Mouse (Mus musculus) lung, embryonic 16.5 days (tissue): ENCODE data around the gene Smyd1. TPM values are rescaled to one million over a fixed set of nuclear protein-coding genes. Genes with fewer than 3 reads are reported as not detected.

Experiments used
- ATAC-seq: fragments of 200-750 bp; cut with Nextera tagmentation; 2 replicates; pipeline ENCODE4 v1.8.0; 2017; ENCODE audit warnings: low read depth, mild to moderate bottlenecking, moderate library complexity
- H3K27ac ChIP-seq: fragments of 300-500 bp; sonication (generic); 2 replicates; pipeline ENCODE4 v1.5.1; 2014; ENCODE audit warnings: mild to moderate bottlenecking, control low read depth, low read length
- H3K27me3 ChIP-seq: fragments of 300-500 bp; sonication (generic); 2 replicates; pipeline ENCODE4 v1.6.1; 2014; ENCODE audit warnings: low read depth, low read length, mixed read lengths; ENCODE audit not compliant: control insufficient read depth, insufficient read depth
- H3K36me3 ChIP-seq: fragments of 300-500 bp; sonication (generic); 2 replicates; pipeline ENCODE4 v1.6.1; 2014; ENCODE audit warnings: low read length; ENCODE audit not compliant: control insufficient read depth, insufficient read depth
- H3K4me1 ChIP-seq: fragments of 300-500 bp; sonication (generic); replicated peaks from 2 replicates; pipeline ENCODE4 v1.6.1; 2014; ENCODE audit warnings: low read length, mixed read lengths; ENCODE audit not compliant: control insufficient read depth, insufficient read depth
- H3K4me2 ChIP-seq: fragments of 300-500 bp; sonication (generic); 2 replicates; pipeline ENCODE4 v1.6.1; 2014; ENCODE audit warnings: low read depth, low read length, control low read depth
- H3K4me3 ChIP-seq: fragments of 300-500 bp; sonication (generic); 2 replicates; pipeline ENCODE4 v1.5.1; 2014; ENCODE audit warnings: mild to moderate bottlenecking, low read length, control low read depth
- H3K9ac ChIP-seq: fragments of 300-500 bp; sonication (generic); 2 replicates; pipeline ENCODE4 v1.6.1; 2014; ENCODE audit warnings: low read length, control low read depth
- H3K9me3 ChIP-seq: fragments of 300-500 bp; sonication (generic); 2 replicates; pipeline ENCODE4 v1.6.1; 2016; ENCODE audit warnings: low read length; ENCODE audit not compliant: control insufficient read depth
- WGBS: fragments of 180-500 bp; shearing (Covaris S2); extraction: QIAGEN DNeasy Blood & Tissue Kit; methylation state at CpG from one replicate; pipeline ENCODE4 v1.1.7; 2014; 5-methylcytosine and 5-hydroxymethylcytosine counted together
- polyA plus RNA-seq: library from polyadenylated mRNA; unstranded; fragments of >200 nt; fragmentation: Nextera tagmentation; extraction: Ambion mirVana; gene quantifications from 2 replicates; pipeline ENCODE4 v1.2.1, GENCODE M21; 2015

The Smyd1 gene
- polyA plus RNA-seq, 1 experiment from 2014 or later, result 4.2 TPM

DNA sequence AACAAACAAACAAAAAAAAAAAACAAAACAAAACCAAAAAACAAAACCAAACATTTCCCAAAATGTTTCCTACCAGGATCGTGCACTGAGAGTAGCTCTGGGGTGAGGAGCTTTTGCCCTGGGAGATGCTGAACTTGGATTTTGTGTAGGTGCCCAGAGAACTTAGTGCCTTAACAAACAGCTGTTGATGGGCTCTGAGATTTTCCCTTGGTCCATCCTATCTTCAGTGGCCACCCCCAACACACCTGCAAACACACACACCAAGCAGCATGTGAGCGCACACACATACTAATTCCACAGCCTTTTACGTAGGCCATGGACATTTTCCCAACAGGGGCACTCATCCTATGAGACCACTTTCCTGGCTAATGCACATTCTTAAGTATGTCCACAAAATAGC, 109.6 kb downstream of the Smyd1 start:
- 97% methylated on average over 3 of the region's 3 CpGs for WGBS
- H3K27ac ChIP-seq, result no peak overlapping the region
- H3K9ac ChIP-seq, result no peak overlapping the region
- H3K27me3 ChIP-seq, result no peaks in the 10 kb centered on the region
- H3K9me3 ChIP-seq, result peaks cover 2% of the 10 kb centered on the region; the same call in 1 of the 2 replicates
- no peaks in the 10 kb centered on the region for H3K36me3 ChIP-seq
- no peak overlapping the region for H3K4me3 ChIP-seq
- no peaks in the 10 kb centered on the region for H3K4me1 ChIP-seq
- ATAC-seq, result no peak
- H3K4me2 ChIP-seq, result no peak overlapping the region

DNA sequence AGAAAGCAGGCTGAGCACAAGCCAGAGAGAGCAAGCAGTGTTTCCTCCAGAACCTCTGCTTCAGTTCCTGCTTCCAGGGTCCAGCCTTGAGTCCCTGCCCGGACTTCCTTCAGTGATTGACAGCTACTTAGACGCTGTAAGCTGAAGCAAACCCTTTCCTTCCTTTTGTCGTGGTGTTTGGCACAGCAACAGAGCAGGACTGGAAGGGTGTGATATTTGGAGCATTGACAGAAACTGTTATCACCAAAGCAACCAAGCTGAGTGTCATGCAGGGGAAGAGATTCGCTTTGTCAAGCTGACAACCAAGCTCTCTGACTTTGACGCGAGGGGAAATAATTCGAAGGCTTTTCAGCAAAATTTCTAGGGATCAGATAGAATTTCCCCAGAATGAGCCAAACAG, 110.1 kb downstream of the Smyd1 start:
- no peak for ATAC-seq
- WGBS, result 43% methylated on average over 7 of the region's 7 CpGs
- Histone ChIP-seq H3K4me1 (no peaks in the 10 kb centered on the region), H3K27ac (no peak overlapping the region), H3K4me3 (no peak overlapping the region), H3K9me3 (peaks cover 2% of the 10 kb centered on the region; the same call in 1 of the 2 replicates), H3K36me3 (no peaks in the 10 kb centered on the region), H3K4me2 (no peak overlapping the region), H3K27me3 (no peaks in the 10 kb centered on the region), H3K9ac (no peak overlapping the region)

DNA sequence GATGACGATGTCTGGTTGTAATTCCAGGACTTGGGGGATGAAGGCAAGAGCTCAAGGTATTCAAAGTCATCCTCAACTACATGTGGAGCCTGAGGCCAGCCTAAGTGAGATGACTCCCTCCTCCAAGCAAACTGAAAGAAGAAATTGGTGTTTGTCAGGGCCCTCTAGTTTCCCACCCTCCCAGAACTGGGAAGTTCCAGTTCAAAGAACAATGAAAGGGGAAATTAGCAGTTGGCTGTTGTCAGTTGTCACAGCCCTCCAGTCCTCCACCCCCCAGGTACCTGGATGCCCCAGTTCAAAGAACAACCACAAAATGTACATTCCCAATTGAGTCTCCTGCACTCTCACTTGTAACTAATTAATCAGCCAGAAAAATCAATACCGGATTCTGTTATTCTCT, 113.3 kb downstream of the Smyd1 start:
- Histone ChIP-seq H3K36me3 (no peaks in the 10 kb centered on the region), H3K4me2 (no peak overlapping the region), H3K4me1 (no peaks in the 10 kb centered on the region), H3K27me3 (no peaks in the 10 kb centered on the region), H3K9me3 (peaks cover 2% of the 10 kb centered on the region; the same call in 1 of the 2 replicates), H3K27ac (no peak overlapping the region), H3K9ac (no peak overlapping the region), H3K4me3 (no peak overlapping the region)
- ATAC-seq, result no peak
- WGBS, result 72% methylated on average over 2 of the region's 2 CpGs

DNA sequence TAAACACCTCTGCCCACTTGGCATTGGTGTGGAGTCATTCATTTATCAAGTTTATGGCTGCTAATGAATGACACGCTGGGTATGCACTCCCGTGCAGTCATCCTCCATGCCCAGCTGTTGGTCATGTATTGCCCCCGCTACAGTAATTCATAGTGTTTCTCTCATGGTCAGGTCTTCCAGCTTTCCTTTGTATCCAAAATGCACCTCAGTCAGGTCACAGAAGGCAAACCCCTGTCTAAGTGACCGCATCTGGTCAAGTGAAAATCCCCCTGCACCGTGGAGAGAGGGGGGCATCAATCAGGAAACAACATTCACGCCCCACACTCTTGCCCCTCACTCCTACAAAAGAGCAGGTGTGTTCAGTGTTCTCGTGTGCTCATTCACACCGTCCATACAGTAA, 117.9 kb downstream of the Smyd1 start:
- no peak overlapping the region for H3K27ac ChIP-seq
- H3K9ac ChIP-seq, result no peak overlapping the region
- H3K4me3 ChIP-seq, result no peak overlapping the region
- no peaks in the 10 kb centered on the region for H3K9me3 ChIP-seq
- 83% methylated on average over 8 of the region's 8 CpGs for WGBS
- no peaks in the 10 kb centered on the region for H3K36me3 ChIP-seq
- ATAC-seq, result no peak
- H3K4me2 ChIP-seq, result no peak overlapping the region
- H3K27me3 ChIP-seq, result no peaks in the 10 kb centered on the region
- no peaks in the 10 kb centered on the region for H3K4me1 ChIP-seq

DNA sequence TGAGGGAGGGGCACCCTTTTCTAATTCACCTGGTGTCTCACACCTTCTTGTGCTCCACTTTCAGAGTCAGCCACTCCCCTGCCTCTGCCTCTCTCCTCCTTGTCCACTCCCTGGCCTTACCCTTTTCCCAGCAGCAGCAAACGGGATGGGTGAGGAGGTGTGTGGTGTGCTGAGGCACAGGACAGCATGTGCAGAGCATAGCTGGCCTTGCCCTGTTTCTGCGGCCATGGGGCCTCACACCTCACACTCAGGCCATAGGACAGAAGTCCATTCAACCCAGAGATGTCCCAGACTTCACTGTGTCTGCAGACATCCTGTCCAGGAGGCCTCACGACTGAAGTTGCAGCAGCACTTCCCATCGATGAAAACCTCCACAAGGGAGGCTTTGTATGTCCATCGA, 118.4 kb downstream of the Smyd1 start:
- Histone ChIP-seq H3K4me1 (no peaks in the 10 kb centered on the region), H3K4me3 (no peak overlapping the region), H3K9ac (no peak overlapping the region), H3K36me3 (no peaks in the 10 kb centered on the region), H3K4me2 (no peak overlapping the region), H3K27me3 (no peaks in the 10 kb centered on the region), H3K27ac (no peak overlapping the region), H3K9me3 (no peaks in the 10 kb centered on the region)
- WGBS, result 71% methylated on average over 5 of the region's 5 CpGs
- ATAC-seq, result no peak

DNA sequence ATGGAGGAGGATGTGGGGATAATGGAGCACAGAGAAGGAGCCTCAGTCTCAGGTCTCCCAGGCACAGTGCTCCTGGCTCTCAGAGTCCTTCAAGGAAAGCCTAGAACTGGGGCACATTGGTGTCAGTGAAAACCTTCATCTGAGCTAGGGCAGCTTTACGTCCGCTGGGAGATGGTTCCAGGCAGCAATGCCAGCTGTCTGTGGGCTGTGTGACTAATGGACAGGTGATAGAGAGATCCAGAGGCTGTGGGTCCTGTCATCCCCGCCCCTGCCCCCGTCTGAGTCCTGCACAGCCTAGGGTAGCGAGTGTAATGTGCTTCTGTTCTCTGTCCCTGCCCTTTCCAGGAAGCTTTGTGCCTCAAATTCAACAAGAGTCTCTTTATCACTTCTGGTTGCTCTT, 120.1 kb downstream of the Smyd1 start:
- no peak for ATAC-seq
- no peaks in the 10 kb centered on the region for H3K9me3 ChIP-seq

DNA sequence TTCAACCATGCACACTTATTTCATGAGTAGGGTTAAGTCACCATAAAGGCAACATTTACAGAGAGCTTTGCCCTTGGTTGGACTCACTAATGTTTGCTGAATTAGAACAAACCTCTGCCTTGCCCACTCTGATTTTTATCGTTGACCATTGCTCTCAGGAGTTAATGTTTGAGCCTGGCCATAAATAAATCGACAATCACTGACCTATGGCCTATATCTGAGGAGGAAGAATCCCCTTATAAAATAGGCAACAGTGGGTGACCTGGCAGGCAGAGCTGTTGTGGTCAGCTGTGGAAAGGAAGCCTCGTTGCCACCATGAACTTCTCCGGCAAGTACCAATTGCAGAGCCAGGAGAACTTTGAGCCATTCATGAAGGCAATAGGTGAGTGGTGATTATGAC, 122.4 kb downstream of the Smyd1 start, which contains the start of gene Fabp1:
Gene Fabp1, plus strand, starts transcription at position 216 of the 400 bp plus-strand sequence.
- Histone ChIP-seq H3K36me3 (no peaks in the 10 kb centered on the region), H3K9ac (no peak within 1 kb of the TSS), H3K27me3 (no peaks in the 10 kb centered on the region), H3K4me2 (no peak within 1 kb of the TSS), H3K4me1 (no peaks in the 10 kb centered on the region), H3K9me3 (no peaks in the 10 kb centered on the region), H3K27ac (no peak within 1 kb of the TSS), H3K4me3 (no peak within 1 kb of the TSS)
- ATAC-seq, result no peak
- 72% methylated on average over 4 of the region's 4 CpGs for WGBS

More for the DNA sequence above, 120.1 kb downstream of the Smyd1 start:
- 54% methylated on average over 5 of the region's 5 CpGs for WGBS
- Histone ChIP-seq H3K27ac (no peak overlapping the region), H3K9ac (no peak overlapping the region), H3K4me2 (no peak overlapping the region), H3K27me3 (no peaks in the 10 kb centered on the region), H3K36me3 (no peaks in the 10 kb centered on the region), H3K4me3 (no peak overlapping the region), H3K4me1 (no peaks in the 10 kb centered on the region)

DNA sequence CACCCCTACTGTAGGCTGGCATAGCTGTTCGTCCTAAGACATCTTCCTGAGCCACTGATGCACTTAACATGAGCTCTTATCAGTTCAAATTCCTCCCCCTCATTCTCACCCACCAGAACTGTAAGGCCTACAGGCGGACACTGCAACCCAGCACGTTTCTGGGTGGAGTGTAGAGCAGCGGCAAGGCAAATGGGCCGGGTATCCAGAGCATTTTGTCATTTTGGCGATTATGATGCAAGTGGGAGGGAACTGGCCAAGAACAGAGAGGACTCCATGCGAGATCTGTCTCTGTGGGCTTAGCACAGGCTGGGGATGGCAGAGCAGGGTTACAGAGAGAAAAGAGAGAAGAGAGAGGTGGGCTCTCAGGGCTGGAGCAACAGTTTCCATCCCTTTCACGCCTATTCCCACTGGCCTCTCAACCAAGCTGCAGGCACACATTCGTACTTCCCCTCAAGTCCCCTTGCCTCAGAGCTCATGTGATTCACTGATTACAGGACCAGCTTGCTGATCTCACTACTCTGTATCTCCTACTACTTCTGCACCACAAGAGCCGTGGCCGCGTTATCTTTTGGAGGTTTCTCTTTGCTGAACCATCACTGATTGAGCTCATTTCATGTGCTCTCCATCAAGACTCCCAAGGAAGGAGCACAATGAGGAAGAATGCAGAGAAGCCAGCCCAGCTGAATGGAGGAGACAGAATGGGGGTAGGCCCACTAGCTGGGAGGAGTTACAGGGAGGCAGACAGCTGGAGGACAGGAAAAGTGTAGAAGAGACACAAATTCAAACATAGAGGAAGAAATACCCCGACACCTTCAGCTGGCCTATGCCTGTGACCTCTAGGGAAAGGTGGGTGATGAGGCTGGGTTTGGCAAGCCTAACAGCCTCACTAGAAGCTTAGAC, 124.1 kb downstream of the Smyd1 start:
- no peak overlapping the region for H3K4me2 ChIP-seq
- H3K4me1 ChIP-seq, result no peaks in the 10 kb centered on the region
- WGBS, result 65% methylated on average over 13 of the region's 13 CpGs
- no peak overlapping the region for H3K9ac ChIP-seq
- no peak for ATAC-seq
- no peaks in the 10 kb centered on the region for H3K36me3 ChIP-seq
- H3K4me3 ChIP-seq, result no peak overlapping the region
- no peaks in the 10 kb centered on the region for H3K9me3 ChIP-seq
- H3K27ac ChIP-seq, result no peak overlapping the region
- no peaks in the 10 kb centered on the region for H3K27me3 ChIP-seq

DNA sequence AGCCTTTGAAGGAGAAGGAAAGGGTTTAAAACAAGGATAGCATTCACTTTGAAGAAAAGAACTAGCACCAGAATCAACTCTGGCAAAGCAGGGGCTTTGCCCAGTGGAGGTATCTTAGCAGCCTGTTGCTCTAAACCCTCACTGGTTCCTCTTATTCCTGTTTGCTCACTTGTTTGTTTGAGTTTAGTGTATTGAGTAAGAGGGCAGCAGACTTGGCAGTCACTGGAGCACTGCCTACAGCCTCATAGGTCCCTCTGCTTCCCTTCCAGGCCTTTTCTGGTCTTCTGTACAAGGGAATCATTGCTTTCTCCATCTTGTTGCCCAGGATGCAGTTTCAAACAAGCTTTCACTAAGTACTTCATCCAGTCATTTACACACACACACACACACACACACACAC, 125.9 kb downstream of the Smyd1 start:
- Histone ChIP-seq H3K27ac (no peak overlapping the region), H3K9ac (no peak overlapping the region), H3K36me3 (no peaks in the 10 kb centered on the region), H3K4me3 (no peak overlapping the region), H3K4me2 (no peak overlapping the region), H3K9me3 (no peaks in the 10 kb centered on the region), H3K27me3 (no peaks in the 10 kb centered on the region), H3K4me1 (no peaks in the 10 kb centered on the region)
- ATAC-seq, result no peak
